Mouse (Mus musculus): ENCODE measurements at regions not wholly inside any gene's neighbourhood (a gene's known extent, or its start where the extent isn't known, plus 50 kb on each side); places are given as distances from the start of the nearest gene placed in this dataset.

- peak; percentile 39 to 64 for DNase-seq (ENCODE audit: extremely low spot score in 1 of 2, low spot score in 1 of 2)
Measured at GRCm38 (mm10) chr5:70252061-70252620, 590.3 kb downstream of the Gabrg1 start.

All from frontal cortex, adult 2 months (tissue).